Mouse (Mus musculus) testis, adult 2 months (tissue): Measurements from ENCODE around the gene Sort1.

Experiments used
- CTCF ChIP-seq: fragments of 200-500 bp; IDR thresholded peaks from 2 replicates; pipeline ENCODE4 v1.5.1; 2012; ENCODE audit warnings: low read depth, mild to moderate bottlenecking, inconsistent platforms, low read length, moderate library complexity; ENCODE audit not compliant: control insufficient read depth, insufficient read depth, insufficient replicate concordance
- POLR2A ChIP-seq: fragments of 200-500 bp; IDR thresholded peaks from 2 replicates; pipeline ENCODE4 v1.6.1; 2012; ENCODE audit warnings: low read depth, mild to moderate bottlenecking, inconsistent platforms, low read length, moderate library complexity; ENCODE audit not compliant: control insufficient read depth

- TF ChIP-seq CTCF (no peak), POLR2A (no peak)
Observed at GRCm38 (mm10) chr3:108405536-108406305, 121.8 kb downstream of the Sort1 start.
